Mouse (Mus musculus): ENCODE results near the gene Lypd6b.

The Lypd6b gene

GRCm38 (mm10) chr2:49869782-49870514 is 82.5 kb downstream of the Lypd6b start:
- DNase-seq (ENCODE audit: low read depth, low spot score): no peak

GRCm38 (mm10) chr2:49871012-49871411 is 83.5 kb downstream of the Lypd6b start:
- DNase-seq (ENCODE audit: low read depth, low spot score): no peak

GRCm38 (mm10) chr2:49880507-49880906 is 93.0 kb downstream of the Lypd6b start:
- DNase-seq (ENCODE audit: low read depth, low spot score): no peak

GRCm38 (mm10) chr2:49881002-49881401 is 93.5 kb downstream of the Lypd6b start:
- no peak for DNase-seq (ENCODE audit: low read depth, low spot score)

- DNase-seq (ENCODE audit: low read depth, low spot score): no peak
Observed at GRCm38 (mm10) chr2:49882461-49882860, 95.0 kb downstream of the Lypd6b start.

GRCm38 (mm10) chr2:49883990-49884389 is 96.5 kb downstream of the Lypd6b start:
- DNase-seq (ENCODE audit: low read depth, low spot score): no peak

GRCm38 (mm10) chr2:49886209-49886608 is 98.7 kb downstream of the Lypd6b start:
- no peak for DNase-seq (ENCODE audit: low read depth, low spot score)

GRCm38 (mm10) chr2:49888346-49888745 is 100.9 kb downstream of the Lypd6b start:
- DNase-seq (ENCODE audit: low read depth, low spot score): no peak

- no peak for DNase-seq (ENCODE audit: low read depth, low spot score)
Observed at GRCm38 (mm10) chr2:49890727-49891126, 103.2 kb downstream of the Lypd6b start.

GRCm38 (mm10) chr2:49909838-49910407 is 122.4 kb downstream of the Lypd6b start:
- DNase-seq (ENCODE audit: low read depth, low spot score): no peak

GRCm38 (mm10) chr2:49911296-49912034 is 124.0 kb downstream of the Lypd6b start:
- no peak for DNase-seq (ENCODE audit: low read depth, low spot score)

- DNase-seq (ENCODE audit: low read depth, low spot score): no peak
Observed at GRCm38 (mm10) chr2:49912261-49912895, 124.9 kb downstream of the Lypd6b start.

- DNase-seq (ENCODE audit: low read depth, low spot score): no peak
Observed at GRCm38 (mm10) chr2:49917489-49917888, 130.0 kb downstream of the Lypd6b start.

GRCm38 (mm10) chr2:49918132-49918531 is 130.6 kb downstream of the Lypd6b start:
- no peak for DNase-seq (ENCODE audit: low read depth, low spot score)

GRCm38 (mm10) chr2:49918692-49919091 is 131.2 kb downstream of the Lypd6b start:
- no peak for DNase-seq (ENCODE audit: low read depth, low spot score)

GRCm38 (mm10) chr2:49921948-49922347 is 134.5 kb downstream of the Lypd6b start:
- DNase-seq (ENCODE audit: low read depth, low spot score): no peak

- no peak for DNase-seq (ENCODE audit: low read depth, low spot score)
Observed at GRCm38 (mm10) chr2:49922810-49923209, 135.3 kb downstream of the Lypd6b start.

- no peak for DNase-seq (ENCODE audit: low read depth, low spot score)
Observed at GRCm38 (mm10) chr2:49926186-49926585, 138.7 kb downstream of the Lypd6b start.

GRCm38 (mm10) chr2:49927362-49927761 is 139.9 kb downstream of the Lypd6b start:
- no peak for DNase-seq (ENCODE audit: low read depth, low spot score)

- DNase-seq (ENCODE audit: low read depth, low spot score): no peak
Observed at GRCm38 (mm10) chr2:49929931-49930330, 142.4 kb downstream of the Lypd6b start.

GRCm38 (mm10) chr2:49937621-49938020 is 150.1 kb downstream of the Lypd6b start:
- no peak for DNase-seq (ENCODE audit: low read depth, low spot score)

- DNase-seq (ENCODE audit: low read depth, low spot score): no peak
Observed at GRCm38 (mm10) chr2:49938246-49938645, 150.8 kb downstream of the Lypd6b start.

Data from c-Kit-negative CD71-positive TER-119-positive erythroid progenitor cells, embryonic 14.5 days (primary cell).